Mouse (Mus musculus): ENCODE results near the gene Tmem183a.

GRCm38 (mm10) chr1:134310729-134311128, 51.0 kb downstream of the Tmem183a start:
- TF ChIP-seq POLR2A (IDR thresholded peaks at IDR 0.05; ENCODE audit: borderline replicate concordance, low read depth, low read length), result no peak
- no peak for TF ChIP-seq CTCF (IDR thresholded peaks at IDR 0.05; ENCODE audit: low read depth, low read length)
